Mouse (Mus musculus) T-helper 17 cell (primary cell): Measurements from ENCODE around the gene Yaf2.
"Not testable (repeated sequence)": the region's sequence is repeated elsewhere in the genome, so short reads cannot be mapped to it uniquely, and the experiment has no call there.

Experiments used
- in situ Hi-C, 2 experiments: fragments of 300-600 bp; cut with MboI, MseI; formaldehyde crosslinking; loops; 1 replicate in 1 of 2; 2 replicates in 1 of 2; pipeline ENCODE4 v1.15.1; 2025; ENCODE audit warnings: high pct_unique_total_duplicates in 2 of 2

The Yaf2 gene

GRCm38 (mm10) chr15:93336925-93337761 lies at the start of gene Yaf2:
Gene Yaf2 (minus strand): TSS chr15:93336935.
- in situ Hi-C loops, result loop anchor here in 1 of 2 experiments (5.0 kb wide), 1 partner anchor 35 kb away; no protein-coding TSS in a partner anchor

- in situ Hi-C loops, result loop anchor here in 1 of 2 experiments (10.0 kb wide), 2 partner anchors 53 to 57 kb away; no protein-coding TSS in a partner anchor
These were observed 44.6 kb upstream of the Yaf2 start for GRCm38 (mm10) chr15:93381337-93381736.

DNA sequence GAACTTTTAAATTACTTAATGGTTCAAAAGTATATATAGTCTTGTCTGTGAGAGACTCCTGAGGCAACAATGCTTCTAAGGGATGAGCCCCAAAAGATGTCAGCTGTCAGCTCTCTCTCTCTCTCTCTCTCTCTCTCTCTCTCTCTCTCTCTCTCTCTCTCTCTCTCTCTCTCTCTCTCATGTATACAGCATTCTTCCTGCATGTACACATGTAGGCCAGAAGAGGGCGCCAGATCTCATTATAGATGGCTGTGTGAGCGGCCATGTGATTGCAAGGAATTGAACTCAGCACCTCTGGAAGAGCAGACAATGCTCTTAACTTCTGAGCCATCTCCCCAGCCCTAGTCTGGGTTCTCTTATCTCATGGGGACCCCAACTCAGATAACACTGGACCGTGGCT lies 42.4 kb upstream of the Yaf2 start:
- in situ Hi-C loops, result no loop called here

DNA sequence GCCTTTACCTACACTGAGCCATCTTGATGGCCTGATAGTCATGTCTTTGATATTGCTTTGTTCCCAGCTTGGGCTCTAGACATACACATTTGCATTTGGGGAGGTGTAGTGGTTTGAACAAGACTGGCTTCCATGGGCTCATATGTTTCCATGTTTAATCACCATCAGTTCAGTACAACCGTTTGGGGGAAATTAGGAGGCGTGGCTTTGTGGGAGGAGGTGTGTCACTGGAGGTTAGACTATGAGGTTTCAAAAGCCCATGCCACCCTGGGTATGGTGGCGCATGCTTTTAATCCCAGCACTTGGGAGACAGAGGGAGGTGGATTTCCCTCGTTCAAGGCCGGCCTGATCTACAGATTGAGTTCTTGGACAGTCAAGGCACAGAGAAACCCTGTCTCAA lies 39.0 kb upstream of the Yaf2 start:
- in situ Hi-C loops, result no loop called here

- in situ Hi-C loops, result loop anchor here in 1 of 2 experiments (5.0 kb wide), 1 partner anchor 35 kb away; the partner anchor contains the start of gene Yaf2
These were observed 35.9 kb upstream of the Yaf2 start for GRCm38 (mm10) chr15:93372525-93373119.

GRCm38 (mm10) chr15:93371838-93372237 lies 35.1 kb upstream of the Yaf2 start:
- in situ Hi-C loops, result loop anchor here in 1 of 2 experiments (5.0 kb wide), 1 partner anchor 35 kb away; the partner anchor contains the start of gene Yaf2

DNA sequence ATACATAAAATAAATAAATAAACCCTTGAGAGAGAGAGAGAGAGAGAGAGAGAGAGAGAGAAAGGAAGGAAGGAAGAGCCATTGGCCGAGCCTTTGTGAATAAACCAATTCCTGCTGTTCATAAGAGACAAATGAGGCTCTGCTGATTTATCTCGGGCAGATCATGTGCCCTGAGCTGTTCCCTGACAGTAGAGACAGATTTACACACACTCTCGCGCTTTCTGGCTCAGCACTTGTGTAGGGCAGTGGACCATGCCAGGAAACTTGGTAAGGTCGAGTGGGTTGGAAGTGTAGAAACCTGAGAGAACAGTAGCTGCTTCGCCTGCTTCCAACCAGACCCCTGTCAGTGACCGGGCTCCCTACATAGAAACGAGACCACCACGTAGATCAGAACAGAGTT lies 31.8 kb upstream of the Yaf2 start:
- in situ Hi-C loops, result loop anchor here in 1 of 2 experiments (10.0 kb wide), 1 partner anchor 1124 kb away; no protein-coding TSS in a partner anchor

- in situ Hi-C loops, result loop anchor here in 1 of 2 experiments (10.0 kb wide), 1 partner anchor 1121 kb away; no protein-coding TSS in a partner anchor
These were observed 28.8 kb upstream of the Yaf2 start for GRCm38 (mm10) chr15:93365561-93365960.

- in situ Hi-C loops, result no loop called here
These were observed 21.8 kb upstream of the Yaf2 start for GRCm38 (mm10) chr15:93358346-93359095.

DNA sequence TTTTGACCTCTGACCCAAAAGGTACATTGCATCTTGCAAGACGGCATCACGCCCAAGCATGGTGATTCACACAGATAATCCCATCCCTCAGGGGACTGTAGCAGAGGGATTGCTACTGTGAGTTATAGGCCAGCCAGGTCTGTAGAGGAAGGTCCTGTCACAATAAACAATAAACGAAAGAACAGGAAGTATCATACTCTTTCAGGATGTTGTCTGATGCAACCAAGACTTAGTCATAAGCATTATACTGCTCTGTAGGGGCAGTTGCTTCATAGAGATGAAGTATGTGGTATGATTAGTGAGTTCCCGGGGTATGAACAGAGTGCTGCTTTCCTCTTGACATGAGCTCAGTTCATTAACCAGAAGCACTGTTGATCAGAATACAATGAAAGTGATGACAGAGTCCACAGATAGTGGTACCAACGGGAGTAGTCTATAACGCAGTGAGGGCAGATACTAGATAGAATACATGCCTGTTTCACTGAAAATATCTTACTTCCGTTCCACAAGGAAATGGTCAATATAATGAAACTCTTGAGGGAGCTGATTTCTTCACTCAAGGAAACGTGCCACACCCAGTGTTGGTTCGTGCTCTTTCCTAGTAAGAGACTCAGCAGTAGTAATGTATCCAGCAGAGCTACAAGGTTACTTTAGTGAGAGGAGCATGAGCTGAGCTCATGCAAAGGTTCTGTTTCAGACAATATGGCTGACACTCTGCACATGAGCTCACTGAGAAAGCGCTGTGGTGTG lies 4.1 kb upstream of the Yaf2 start:
- in situ Hi-C loops, result no loop called here

- in situ Hi-C loops, result loop anchor here in 1 of 2 experiments (5.0 kb wide), 1 partner anchor 36 kb away; no protein-coding TSS in a partner anchor
These were observed 144 bp downstream of the Yaf2 start for GRCm38 (mm10) chr15:93336658-93336924.

GRCm38 (mm10) chr15:93335821-93336657 lies 696 bp downstream of the Yaf2 start:
- in situ Hi-C loops, result loop anchor here in 1 of 2 experiments (5.0 kb wide), 1 partner anchor 36 kb away; no protein-coding TSS in a partner anchor

- in situ Hi-C loops, result no loop called here
These were observed 5.5 kb downstream of the Yaf2 start for GRCm38 (mm10) chr15:93331256-93331655.

- in situ Hi-C loops, result loop anchor here in 1 of 2 experiments (10.0 kb wide), 1 partner anchor 58 kb away; no protein-coding TSS in a partner anchor
These were observed 9.5 kb downstream of the Yaf2 start for GRCm38 (mm10) chr15:93327235-93327634.

DNA sequence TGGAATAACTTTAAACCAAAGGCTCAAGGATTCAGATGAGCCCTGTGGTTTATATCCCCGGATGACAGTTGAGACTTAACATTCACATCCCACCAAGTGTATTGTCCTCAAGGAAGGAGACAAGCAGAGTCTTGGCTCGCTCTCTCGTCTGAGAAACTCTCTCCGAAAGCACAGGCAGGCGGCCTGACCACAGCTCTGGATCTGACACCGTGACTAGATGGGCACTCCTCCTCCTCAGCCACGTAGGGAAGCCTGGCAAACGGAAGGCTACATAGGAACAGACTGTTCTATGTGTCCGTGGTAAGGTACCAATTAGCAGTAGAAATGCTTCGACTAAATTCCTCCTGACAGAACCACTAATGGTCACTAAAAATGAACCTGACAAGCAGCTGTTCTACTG lies 10.1 kb downstream of the Yaf2 start:
- in situ Hi-C loops, result loop anchor here in 1 of 2 experiments (10.0 kb wide), 1 partner anchor 58 kb away; no protein-coding TSS in a partner anchor

GRCm38 (mm10) chr15:93325360-93325759 lies 11.4 kb downstream of the Yaf2 start:
- in situ Hi-C loops, result loop anchor here in 1 of 2 experiments (10.0 kb wide), 1 partner anchor 59 kb away; no protein-coding TSS in a partner anchor

DNA sequence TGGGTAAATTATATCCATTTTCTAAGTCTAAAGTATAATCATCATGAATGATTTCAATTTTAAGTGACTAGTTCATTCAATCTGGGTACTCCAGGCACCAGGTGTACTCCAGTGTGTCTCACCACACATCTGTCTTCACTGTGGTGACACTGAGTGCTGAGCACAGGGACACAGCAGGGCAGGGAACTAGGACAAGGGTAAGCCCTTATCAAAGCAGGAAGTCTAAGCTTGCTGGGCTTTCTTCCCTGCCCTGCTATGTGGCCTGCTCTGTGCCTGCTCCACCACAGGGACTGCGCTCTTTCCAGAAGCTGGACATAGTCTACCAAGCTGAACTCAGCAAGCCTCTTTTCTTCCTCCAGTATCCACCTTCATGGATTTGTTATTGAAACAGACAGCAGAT lies 18.0 kb downstream of the Yaf2 start:
- in situ Hi-C loops, result no loop called here

DNA sequence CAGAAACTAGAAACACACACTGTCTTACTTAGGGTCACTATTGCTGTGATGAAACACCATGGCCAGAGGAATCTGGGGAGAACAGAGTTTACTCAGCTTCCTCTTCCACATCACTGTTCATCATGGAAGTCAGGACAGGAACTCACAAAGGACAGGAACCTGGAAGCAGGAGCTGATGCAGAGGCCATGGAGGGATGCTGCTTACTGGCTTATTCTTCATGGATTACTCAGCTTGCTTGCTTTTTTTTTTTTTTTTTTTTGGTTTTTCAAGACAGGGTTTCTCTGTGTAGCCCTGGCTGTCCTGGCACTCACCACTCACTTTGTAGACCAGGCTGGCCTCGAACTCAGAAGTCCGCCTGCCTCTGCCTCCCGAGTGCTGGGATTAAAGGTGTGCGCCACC lies 26.4 kb downstream of the Yaf2 start:
- in situ Hi-C loops, result not testable (repeated sequence)

- in situ Hi-C loops, result no loop called here
These were observed 38.5 kb downstream of the Yaf2 start for GRCm38 (mm10) chr15:93298197-93298596.

- in situ Hi-C loops, result no loop called here
These were observed 42.3 kb downstream of the Yaf2 start for GRCm38 (mm10) chr15:93294483-93294882.
